Mouse (Mus musculus): ENCODE results near the gene Fut7. TPM values are rescaled to one million over a fixed set of nuclear protein-coding genes. Genes with fewer than 3 reads are reported as not detected.

The Fut7 gene
- polyA plus RNA-seq, 1 experiment from 2014 or later, result not detected

- WGBS, result 74% methylated on average over 14 of the region's 14 CpGs
- no peaks in the 10 kb centered on the region for H3K27me3 ChIP-seq (ENCODE audit: poor library complexity, severe bottlenecking)
Observed at GRCm38 (mm10) chr2:25456205-25456953, 33.3 kb downstream of the Fut7 start, which contains the start of gene Clic3. Gene Clic3, plus strand, starts transcription at chr2:25456838.

GRCm38 (mm10) chr2:25457022-25457896 is 34.2 kb downstream of the Fut7 start:
- Histone ChIP-seq H3K9me3 (no peaks in the 10 kb centered on the region), H3K27ac (no peak overlapping the region), H3K27me3 (ENCODE audit: poor library complexity, severe bottlenecking) (no peaks in the 10 kb centered on the region), H3K36me3 (replicated peaks) (peaks cover 6% of the 10 kb centered on the region), H3K4me1 (peaks cover 27% of the 10 kb centered on the region), H3K4me3 (no peak overlapping the region)
- no peak for DNase-seq (ENCODE audit: extremely low spot score, low spot score)
- 86% methylated on average over 9 of the region's 9 CpGs for WGBS

More at GRCm38 (mm10) chr2:25456205-25456953, 33.3 kb downstream of the Fut7 start, which contains the start of gene Clic3:
- H3K4me3 ChIP-seq, result no peak within 1 kb of the TSS
- no peak for DNase-seq (ENCODE audit: extremely low spot score, low spot score)
- peaks cover 6% of the 10 kb centered on the region for H3K36me3 ChIP-seq (replicated peaks)
- no peak within 1 kb of the TSS for H3K27ac ChIP-seq
- peaks cover 24% of the 10 kb centered on the region for H3K4me1 ChIP-seq
- no peaks in the 10 kb centered on the region for H3K9me3 ChIP-seq

- 81% methylated on average over 5 of the region's 5 CpGs for WGBS
- DNase-seq (ENCODE audit: extremely low spot score, low spot score), result no peak
- H3K4me3 ChIP-seq, result no peak overlapping the region
- H3K27me3 ChIP-seq (ENCODE audit: poor library complexity, severe bottlenecking), result no peaks in the 10 kb centered on the region
- H3K9me3 ChIP-seq, result no peaks in the 10 kb centered on the region
- peaks cover 6% of the 10 kb centered on the region for H3K36me3 ChIP-seq (replicated peaks)
- H3K4me1 ChIP-seq, result peaks cover 27% of the 10 kb centered on the region
- H3K27ac ChIP-seq, result no peak overlapping the region
Observed at GRCm38 (mm10) chr2:25458911-25459310, 35.8 kb downstream of the Fut7 start.

GRCm38 (mm10) chr2:25460135-25460534 is 37.1 kb downstream of the Fut7 start:
- no peak for DNase-seq (ENCODE audit: extremely low spot score, low spot score)
- Histone ChIP-seq H3K4me3 (peak overlapping the region; percentile 83), H3K27ac (peak overlapping the region; percentile 91), H3K4me1 (peaks cover 28% of the 10 kb centered on the region), H3K27me3 (ENCODE audit: poor library complexity, severe bottlenecking) (no peaks in the 10 kb centered on the region), H3K36me3 (replicated peaks) (peaks cover 6% of the 10 kb centered on the region), H3K9me3 (no peaks in the 10 kb centered on the region)
- 32% methylated on average over 5 of the region's 5 CpGs for WGBS

- Histone ChIP-seq H3K9me3 (no peaks in the 10 kb centered on the region), H3K4me3 (peak within 1 kb of the TSS; percentile 83), H3K36me3 (replicated peaks) (peaks cover 6% of the 10 kb centered on the region), H3K4me1 (peaks cover 34% of the 10 kb centered on the region), H3K27ac (peak within 1 kb of the TSS; percentile 91), H3K27me3 (ENCODE audit: poor library complexity, severe bottlenecking) (no peaks in the 10 kb centered on the region)
- WGBS, result under 1% methylated on average over 48 of the region's 48 CpGs
- peak; percentile 88 for DNase-seq (ENCODE audit: extremely low spot score, low spot score)
Observed at GRCm38 (mm10) chr2:25460551-25461309, 37.7 kb downstream of the Fut7 start, which contains the start of gene Paxx. Gene Paxx, minus strand, starts transcription at chr2:25461094.

- H3K27me3 ChIP-seq (ENCODE audit: poor library complexity, severe bottlenecking), result no peaks in the 10 kb centered on the region
- 28% methylated on average over 3 of the region's 3 CpGs for WGBS
- peak overlapping the region; percentile 83 for H3K4me3 ChIP-seq
- peak overlapping the region; percentile 91 for H3K27ac ChIP-seq
- DNase-seq (ENCODE audit: extremely low spot score, low spot score), result no peak
- peaks cover 40% of the 10 kb centered on the region for H3K4me1 ChIP-seq
- peaks cover 6% of the 10 kb centered on the region for H3K36me3 ChIP-seq (replicated peaks)
- H3K9me3 ChIP-seq, result no peaks in the 10 kb centered on the region
Observed at GRCm38 (mm10) chr2:25461407-25461806, 38.3 kb downstream of the Fut7 start.

- 84% methylated on average over 3 of the region's 3 CpGs for WGBS
- Histone ChIP-seq H3K4me1 (peaks cover 58% of the 10 kb centered on the region), H3K27ac (no peak overlapping the region), H3K27me3 (ENCODE audit: poor library complexity, severe bottlenecking) (no peaks in the 10 kb centered on the region), H3K4me3 (no peak overlapping the region), H3K36me3 (replicated peaks) (peaks cover 6% of the 10 kb centered on the region), H3K9me3 (no peaks in the 10 kb centered on the region)
- DNase-seq (ENCODE audit: extremely low spot score, low spot score), result no peak
Observed at GRCm38 (mm10) chr2:25463630-25464029, 40.6 kb downstream of the Fut7 start.

GRCm38 (mm10) chr2:25465256-25465655 is 42.2 kb downstream of the Fut7 start:
- WGBS, result 94% methylated on average over 2 of the region's 2 CpGs
- no peaks in the 10 kb centered on the region for H3K9me3 ChIP-seq
- peak overlapping the region; percentile 56 for H3K27ac ChIP-seq
- no peak for DNase-seq (ENCODE audit: extremely low spot score, low spot score)
- H3K4me3 ChIP-seq, result no peak overlapping the region
- no peaks in the 10 kb centered on the region; the same call in 1 of the 2 replicates for H3K27me3 ChIP-seq (ENCODE audit: poor library complexity, severe bottlenecking)
- no peaks in the 10 kb centered on the region for H3K36me3 ChIP-seq (replicated peaks)
- peaks cover 42% of the 10 kb centered on the region for H3K4me1 ChIP-seq

GRCm38 (mm10) chr2:25465816-25466635 is 43.0 kb downstream of the Fut7 start:
- no peaks in the 10 kb centered on the region; the same call in 1 of the 2 replicates for H3K27me3 ChIP-seq (ENCODE audit: poor library complexity, severe bottlenecking)
- H3K4me3 ChIP-seq, result no peak overlapping the region
- peak overlapping the region; percentile 56 for H3K27ac ChIP-seq
- H3K4me1 ChIP-seq, result peaks cover 37% of the 10 kb centered on the region
- 44% methylated on average over 10 of the region's 10 CpGs for WGBS
- H3K36me3 ChIP-seq (replicated peaks), result no peaks in the 10 kb centered on the region
- H3K9me3 ChIP-seq, result no peaks in the 10 kb centered on the region
- DNase-seq (ENCODE audit: extremely low spot score, low spot score), result no peak

GRCm38 (mm10) chr2:25467606-25468303 is 44.7 kb downstream of the Fut7 start:
- 75% methylated on average over 14 of the region's 14 CpGs for WGBS

More at GRCm38 (mm10) chr2:25467606-25468303, 44.7 kb downstream of the Fut7 start:
- no peaks in the 10 kb centered on the region; the same call in 1 of the 2 replicates for H3K27me3 ChIP-seq (ENCODE audit: poor library complexity, severe bottlenecking)
- H3K4me3 ChIP-seq, result no peak overlapping the region
- H3K4me1 ChIP-seq, result peaks cover 31% of the 10 kb centered on the region
- H3K36me3 ChIP-seq (replicated peaks), result no peaks in the 10 kb centered on the region
- H3K27ac ChIP-seq, result no peak overlapping the region
- H3K9me3 ChIP-seq, result no peaks in the 10 kb centered on the region
- no peak for DNase-seq (ENCODE audit: extremely low spot score, low spot score)
